Mouse (Mus musculus) CH12.LX (cell line): ENCODE data around the gene Kif22. TPM values are rescaled to one million over a fixed set of nuclear protein-coding genes. Genes with fewer than 3 reads are reported as not detected.

Source experiments
- DNase-seq: peaks from one replicate; pipeline ENCODE4 v3.0.0-alpha.2; 2013; ENCODE audit errors: extremely low read depth
- H3K27ac ChIP-seq: 2 replicates; pipeline ENCODE4 v1.5.1; 2012; ENCODE audit warnings: low read depth, mild to moderate bottlenecking, control low read depth, moderate library complexity; ENCODE audit not compliant: insufficient read depth
- H3K27me3 ChIP-seq: replicated peaks from 2 replicates; pipeline ENCODE3; 2012; ENCODE audit warnings: inconsistent platforms
- H3K36me3 ChIP-seq, 2 experiments: replicated peaks in 1 of 2; 2 replicates each; pipeline versions ENCODE3 to v1.6.1; 2012; ENCODE audit warnings: inconsistent platforms in 1 of 2, low read length in 1 of 2, mild to moderate bottlenecking in 1 of 2, mixed read lengths in 1 of 2, moderate library complexity in 1 of 2; ENCODE audit not compliant: control insufficient read depth in 1 of 2, insufficient read depth in 1 of 2
- H3K4me1 ChIP-seq, 2 experiments: 2 replicates each; pipeline ENCODE4 v1.6.1; 2012; ENCODE audit warnings: inconsistent platforms in 1 of 2, moderate library complexity in 1 of 2; ENCODE audit not compliant: insufficient read depth in 2 of 2, control insufficient read depth in 1 of 2
- H3K4me2 ChIP-seq: 2 replicates; pipeline ENCODE4 v1.6.1; 2012; ENCODE audit warnings: low read depth, mild to moderate bottlenecking, control low read depth; ENCODE audit not compliant: poor library complexity, insufficient read depth, severe bottlenecking
- H3K4me3 ChIP-seq, 3 experiments: fragments of 150-350 bp in 1 of 3; sonication (generic) in 1 of 3; replicated peaks in 1 of 3; 2 replicates each; pipeline versions ENCODE3 to v1.5.1; 2011 to 2012; ENCODE audit warnings: low read depth in 2 of 3, low read length in 2 of 3, mild to moderate bottlenecking in 2 of 3, moderate library complexity in 2 of 3, control low read depth in 1 of 3, improper control_type of control experiment in 1 of 3, inconsistent platforms in 1 of 3, mixed read lengths in 1 of 3; ENCODE audit not compliant: poor library complexity in 1 of 3
- H3K79me2 ChIP-seq: replicated peaks from 2 replicates; pipeline ENCODE4 v1.6.1; 2012; ENCODE audit warnings: mild to moderate bottlenecking, moderate library complexity; ENCODE audit not compliant: control insufficient read depth, poor library complexity, insufficient read depth, severe bottlenecking; ENCODE audit errors: extremely low read depth
- H3K9ac ChIP-seq: 2 replicates; pipeline ENCODE4 v1.6.1; 2012; ENCODE audit warnings: low read depth, mild to moderate bottlenecking, control low read depth, moderate library complexity; ENCODE audit not compliant: insufficient read depth
- H3K9me3 ChIP-seq: replicated peaks from 2 replicates; pipeline ENCODE3; 2012; ENCODE audit warnings: low read length, inconsistent platforms, mixed read lengths
- BHLHE40 ChIP-seq: IDR thresholded peaks from 2 replicates; pipeline ENCODE4 v1.6.1; 2011; ENCODE audit warnings: mild to moderate bottlenecking, low read depth, low read length, improper control_type of control experiment
- ELF1 ChIP-seq: IDR thresholded peaks from 2 replicates; pipeline ENCODE4 v1.6.1; 2014; ENCODE audit warnings: low read depth, mild to moderate bottlenecking, inconsistent platforms, low read length, improper control_type of control experiment
- ETS1 ChIP-seq: conservative IDR thresholded peaks from 2 replicates; pipeline ENCODE4 v1.6.1; 2012; ENCODE audit warnings: low read depth, mild to moderate bottlenecking, inconsistent platforms, low read length, improper control_type of control experiment, moderate library complexity
- JUN ChIP-seq: IDR thresholded peaks from 2 replicates; pipeline ENCODE4 v1.6.1; 2011; ENCODE audit warnings: low read depth, mild to moderate bottlenecking, low read length, improper control_type of control experiment, moderate library complexity; ENCODE audit not compliant: insufficient read depth
- JUND ChIP-seq: conservative IDR thresholded peaks from 2 replicates; pipeline ENCODE4 v1.6.1; 2011; ENCODE audit warnings: low read depth, low read length, improper control_type of control experiment
- MAFK ChIP-seq: IDR thresholded peaks from 2 replicates; pipeline ENCODE4 v1.6.1; 2011; ENCODE audit warnings: low read length, improper control_type of control experiment; ENCODE audit not compliant: insufficient replicate concordance
- MAX ChIP-seq: IDR thresholded peaks from 2 replicates; pipeline ENCODE4 v1.6.1; 2011; ENCODE audit warnings: low read length, improper control_type of control experiment
- MAZ ChIP-seq: IDR thresholded peaks from 2 replicates; pipeline ENCODE4 v1.6.1; 2012; ENCODE audit warnings: low read depth, mild to moderate bottlenecking, inconsistent platforms, low read length, improper control_type of control experiment, moderate library complexity
- MEF2A ChIP-seq: IDR thresholded peaks from 2 replicates; pipeline ENCODE4 v1.6.1; 2014; ENCODE audit warnings: low read depth, mild to moderate bottlenecking, inconsistent platforms, low read length, improper control_type of control experiment, borderline replicate concordance
- MXI1 ChIP-seq: IDR thresholded peaks from 2 replicates; pipeline ENCODE4 v1.6.1; 2011; ENCODE audit warnings: mild to moderate bottlenecking, low read depth, low read length, improper control_type of control experiment
- MYC ChIP-seq: IDR thresholded peaks from 2 replicates; pipeline ENCODE4 v1.6.1; 2011; ENCODE audit warnings: low read depth, mild to moderate bottlenecking, improper control_type of control experiment, low read length
- NRF1 ChIP-seq: IDR thresholded peaks from 2 replicates; pipeline ENCODE4 v1.6.1; 2014; ENCODE audit warnings: low read depth, mild to moderate bottlenecking, inconsistent platforms, low read length, improper control_type of control experiment, moderate library complexity
- RAD21 ChIP-seq: IDR thresholded peaks from 2 replicates; pipeline ENCODE4 v1.6.1; 2011; ENCODE audit warnings: low read depth, mild to moderate bottlenecking, low read length, improper control_type of control experiment, moderate library complexity
- TBP ChIP-seq: conservative IDR thresholded peaks from 2 replicates; pipeline ENCODE4 v1.6.1; 2011; ENCODE audit warnings: low read depth, low read length, improper control_type of control experiment
- UBTF ChIP-seq: IDR thresholded peaks from 2 replicates; pipeline ENCODE4 v1.6.1; 2012; ENCODE audit warnings: low read depth, mild to moderate bottlenecking, inconsistent platforms, low read length, improper control_type of control experiment, moderate library complexity
- ZKSCAN1 ChIP-seq: IDR thresholded peaks from 2 replicates; pipeline ENCODE4 v1.6.1; 2012; ENCODE audit warnings: low read depth, inconsistent platforms, low read length, improper control_type of control experiment, borderline replicate concordance
- ZNF384 ChIP-seq: IDR thresholded peaks from 2 replicates; pipeline ENCODE4 v1.6.1; 2012; ENCODE audit warnings: low read depth, low read length, improper control_type of control experiment, inconsistent platforms
- dilution Hi-C: fragments of 300-500 bp; cut with MboI; formaldehyde crosslinking; loops from 2 replicates; pipeline ENCODE4 v1.14.3; 2020; ENCODE audit warnings: low sequenced_read_pairs; ENCODE audit not compliant: extremely low pct_unique_long_range_greater_than_20kb, extremely low pct_ligation_motif_present
- in situ Hi-C: fragments of 300-500 bp; cut with MboI; formaldehyde crosslinking; loops from 3 replicates; pipeline ENCODE4 v1.14.3; 2019; ENCODE audit warnings: low sequenced_read_pairs, low pct_ligation_motif_present, low pct_unique_long_range_greater_than_20kb, mixed read lengths
- polyA plus RNA-seq: library from polyadenylated mRNA; unstranded; fragments of >175 nt; gene quantifications from 2 replicates; pipeline ENCODE4 v1.2.1, GENCODE M21; 2012; ENCODE audit warnings: low read depth; ENCODE audit not compliant: insufficient read length
- total RNA-seq, 2 experiments: library from RNA; depleted of rRNA; stranded (reverse); fragments of 300-350 nt in 1 of 2; fragments of >200 nt in 1 of 2; gene quantifications; 2 replicates each; pipeline ENCODE4 v1.2.3; 2012 to 2014

Kif22 gene
- total and polyA plus RNA-seq, 3 experiments, result 54.2 to 86.2 (median 58.1) TPM

GRCm38 (mm10) chr7:127090154-127091113 lies 48.2 kb upstream of the Kif22 start:
- TF ChIP-seq MAZ, result no peak
- TF ChIP-seq ZNF384, result no peak
- TF ChIP-seq MEF2A, result no peak
- TF ChIP-seq MYC, result no peak
- no peak for TF ChIP-seq TBP
- no peak for TF ChIP-seq ETS1
- no peak for TF ChIP-seq NRF1
- peak; percentile 54; the same call in 1 of the 2 replicates for TF ChIP-seq MXI1
- TF ChIP-seq ZKSCAN1, result no peak
- TF ChIP-seq JUN, result no peak
- TF ChIP-seq BHLHE40, result no peak
- TF ChIP-seq RAD21, result no peak; the same call in 1 of the 2 replicates
- TF ChIP-seq ELF1, result no peak
- no peak for TF ChIP-seq JUND
- no peak for TF ChIP-seq UBTF
- TF ChIP-seq MAFK, result no peak
- TF ChIP-seq MAX, result peak; percentile 40; the same call in 1 of the 2 replicates
- Histone ChIP-seq H3K27ac (peak overlapping the region; percentile 93), H3K36me3 (peaks cover 21 to 28% of the 10 kb centered on the region in 2 experiments), H3K9me3 (no peaks in the 10 kb centered on the region), H3K9ac (peak overlapping the region; percentile 86), H3K4me3 (peak overlapping the region; percentile 78 to 91 (median 87)), H3K4me2 (peak overlapping the region; percentile 56), H3K79me2 (peaks cover 19% of the 10 kb centered on the region), H3K27me3 (no peaks in the 10 kb centered on the region), H3K4me1 (peaks cover 11 to 39% of the 10 kb centered on the region in 2 experiments)
- DNase-seq, result no peak
- in situ Hi-C loops, result no loop called here
- dilution Hi-C loops, result no loop called here
